Mouse (Mus musculus) thymus, postnatal 36 days (tissue): ENCODE data around the gene Rer1.
A peak's percentile ranks its signal among the peaks of the same experiment; 100 is the strongest.

Experiments used
- DNase-seq, 2 experiments: peaks; one replicate each; pipeline ENCODE4 v3.0.0; 2022; ENCODE audit warnings: mixed read lengths in 2 of 2

The Rer1 gene

GRCm38 (mm10) chr4:155086108-155087024 lies at the start of gene Rer1, which contains the start of gene Morn1:
Gene Rer1 (minus strand): TSS chr4:155086382.
Gene Morn1 (plus strand): TSS chr4:155086577.
- peak; percentile 99 to 100 for DNase-seq

GRCm38 (mm10) chr4:155134686-155135172 lies 48.5 kb upstream of the Rer1 start:
- no peak for DNase-seq

- DNase-seq: no peak
Measured at GRCm38 (mm10) chr4:155133658-155134417, 47.7 kb upstream of the Rer1 start.

- DNase-seq: no peak
Measured at GRCm38 (mm10) chr4:155133188-155133587, 47.0 kb upstream of the Rer1 start.

- DNase-seq: no peak
Measured at GRCm38 (mm10) chr4:155130616-155131015, 44.4 kb upstream of the Rer1 start.

GRCm38 (mm10) chr4:155129996-155130395 lies 43.8 kb upstream of the Rer1 start:
- no peak for DNase-seq

- peak; percentile 64 to 68 for DNase-seq
Measured at GRCm38 (mm10) chr4:155129132-155129917, 43.1 kb upstream of the Rer1 start.

- DNase-seq: no peak
Measured at GRCm38 (mm10) chr4:155128411-155128810, 42.2 kb upstream of the Rer1 start.

- peak; percentile 40 to 42 for DNase-seq
Measured at GRCm38 (mm10) chr4:155126602-155127372, 40.6 kb upstream of the Rer1 start.

- no peak for DNase-seq
Measured at GRCm38 (mm10) chr4:155126194-155126593, 40.0 kb upstream of the Rer1 start.

GRCm38 (mm10) chr4:155125310-155125709 lies 39.1 kb upstream of the Rer1 start:
- no peak for DNase-seq

GRCm38 (mm10) chr4:155123868-155124534 lies 37.8 kb upstream of the Rer1 start:
- no peak for DNase-seq

GRCm38 (mm10) chr4:155122444-155123040 lies 36.4 kb upstream of the Rer1 start:
- DNase-seq: no peak

- DNase-seq: no peak
Measured at GRCm38 (mm10) chr4:155121915-155122443, 35.8 kb upstream of the Rer1 start.

GRCm38 (mm10) chr4:155121222-155121621 lies 35.0 kb upstream of the Rer1 start:
- no peak for DNase-seq

GRCm38 (mm10) chr4:155120583-155120982 lies 34.4 kb upstream of the Rer1 start:
- DNase-seq: no peak

- DNase-seq: no peak
Measured at GRCm38 (mm10) chr4:155120038-155120437, 33.9 kb upstream of the Rer1 start.

- DNase-seq: no peak
Measured at GRCm38 (mm10) chr4:155118278-155118677, 32.1 kb upstream of the Rer1 start.

GRCm38 (mm10) chr4:155117396-155117978 lies 31.3 kb upstream of the Rer1 start:
- no peak for DNase-seq

- no peak for DNase-seq
Measured at GRCm38 (mm10) chr4:155116607-155117006, 30.4 kb upstream of the Rer1 start.
